Mouse (Mus musculus) MEL (cell line): ENCODE measurements around the gene Rdh1. TPM values are rescaled to one million over a fixed set of nuclear protein-coding genes. Genes with fewer than 3 reads are reported as not detected.

Source experiments
- DNase-seq: peaks from one replicate; pipeline ENCODE4 v3.0.0; 2011; ENCODE audit warnings: low read depth, low spot score
- H3K27ac ChIP-seq: 2 replicates; pipeline ENCODE4 v1.5.1; 2012; ENCODE audit warnings: low read depth, mild to moderate bottlenecking, control low read depth, low read length, moderate library complexity; ENCODE audit not compliant: control insufficient read depth
- H3K27me3 ChIP-seq, 2 experiments: fragments of 150-350 bp in 1 of 2; sonication (generic) in 1 of 2; 2 replicates each; pipeline ENCODE4 v1.6.1; 2012; ENCODE audit warnings: low read length in 2 of 2, mild to moderate bottlenecking in 2 of 2, improper control_type of control experiment in 1 of 2, moderate library complexity in 1 of 2; ENCODE audit not compliant: insufficient read depth in 2 of 2, control insufficient read depth in 1 of 2
- H3K36me3 ChIP-seq, 2 experiments: 2 replicates each; pipeline ENCODE4 v1.6.1; 2012 to 2014; ENCODE audit warnings: low read length in 2 of 2, improper control_type of control experiment in 1 of 2, inconsistent platforms in 1 of 2, mild to moderate bottlenecking in 1 of 2; ENCODE audit not compliant: insufficient read depth in 2 of 2, control insufficient read depth in 1 of 2
- H3K4me1 ChIP-seq, 2 experiments: fragments of 150-350 bp in 1 of 2; sonication (generic) in 1 of 2; 2 replicates each; pipeline ENCODE4 v1.6.1; 2012; ENCODE audit warnings: low read length in 2 of 2, improper control_type of control experiment in 1 of 2, mild to moderate bottlenecking in 1 of 2; ENCODE audit not compliant: insufficient read depth in 2 of 2, control insufficient read depth in 1 of 2
- H3K4me3 ChIP-seq, 2 experiments: fragments of 150-350 bp in 1 of 2; sonication (generic) in 1 of 2; 2 replicates each; pipeline ENCODE4 v1.5.1; 2012; ENCODE audit warnings: low read depth in 2 of 2, low read length in 2 of 2, mild to moderate bottlenecking in 2 of 2, moderate library complexity in 2 of 2, control low read depth in 1 of 2, improper control_type of control experiment in 1 of 2; ENCODE audit not compliant: control insufficient read depth in 1 of 2, insufficient read depth in 1 of 2
- H3K79me2 ChIP-seq: 2 replicates; pipeline ENCODE4 v1.6.1; 2012; ENCODE audit warnings: mild to moderate bottlenecking, low read length, moderate library complexity; ENCODE audit not compliant: control insufficient read depth, poor library complexity, insufficient read depth
- H3K9ac ChIP-seq: 2 replicates; pipeline ENCODE4 v1.6.1; 2012; ENCODE audit warnings: low read depth, mild to moderate bottlenecking, control low read depth, low read length, moderate library complexity; ENCODE audit not compliant: control insufficient read depth, poor library complexity, severe bottlenecking
- H3K9me3 ChIP-seq: fragments of 150-350 bp; sonication (generic); replicated peaks from 2 replicates; pipeline ENCODE4 v1.6.1; 2012; ENCODE audit warnings: mild to moderate bottlenecking, low read length, improper control_type of control experiment, moderate library complexity; ENCODE audit not compliant: insufficient read depth
- BHLHE40 ChIP-seq: IDR thresholded peaks from 2 replicates; pipeline ENCODE4 v1.6.1; 2012; ENCODE audit warnings: low read depth, mild to moderate bottlenecking, inconsistent platforms, low read length, improper control_type of control experiment, borderline replicate concordance
- CTCF ChIP-seq, 3 experiments: IDR thresholded peaks in 2 of 3; conservative IDR thresholded peaks in 1 of 3; 2 replicates each; pipeline ENCODE4 v1.5.1; 2011 to 2012; ENCODE audit warnings: low read length in 3 of 3, low read depth in 2 of 3, mild to moderate bottlenecking in 2 of 3, improper control_type of control experiment in 1 of 3, inconsistent platforms in 1 of 3, mixed read lengths in 1 of 3, moderate library complexity in 1 of 3; ENCODE audit not compliant: control insufficient read depth in 1 of 3, insufficient read depth in 1 of 3, poor library complexity in 1 of 3, severe bottlenecking in 1 of 3
- EP300 ChIP-seq, 2 experiments: IDR thresholded peaks; 2 replicates each; pipeline ENCODE4 v1.6.1; 2011; ENCODE audit warnings: improper control_type of control experiment in 2 of 2, low read length in 2 of 2, low read depth in 1 of 2, mild to moderate bottlenecking in 1 of 2
- ETS1 ChIP-seq: IDR thresholded peaks from 2 replicates; pipeline ENCODE4 v1.6.1; 2012; ENCODE audit warnings: low read depth, mild to moderate bottlenecking, inconsistent platforms, low read length, improper control_type of control experiment, moderate library complexity
- GABPA ChIP-seq: IDR thresholded peaks from 2 replicates; pipeline ENCODE4 v1.6.1; 2012; ENCODE audit warnings: low read depth, mild to moderate bottlenecking, inconsistent platforms, low read length, improper control_type of control experiment, moderate library complexity
- GATA1 ChIP-seq: IDR thresholded peaks from 2 replicates; pipeline ENCODE4 v1.6.1; 2011; ENCODE audit warnings: low read depth, low read length, improper control_type of control experiment
- HCFC1 ChIP-seq: IDR thresholded peaks from 2 replicates; pipeline ENCODE4 v1.6.1; 2012; ENCODE audit warnings: low read depth, mild to moderate bottlenecking, inconsistent platforms, low read length, improper control_type of control experiment, moderate library complexity
- JUND ChIP-seq: IDR thresholded peaks from 2 replicates; pipeline ENCODE4 v1.6.1; 2011; ENCODE audit warnings: low read depth, mild to moderate bottlenecking, improper control_type of control experiment, low read length
- MAX ChIP-seq: IDR thresholded peaks from 2 replicates; pipeline ENCODE4 v1.6.1; 2011; ENCODE audit warnings: low read length, improper control_type of control experiment
- MAZ ChIP-seq: IDR thresholded peaks from 2 replicates; pipeline ENCODE4 v1.6.1; 2012; ENCODE audit warnings: low read depth, mild to moderate bottlenecking, inconsistent platforms, low read length, improper control_type of control experiment
- MXI1 ChIP-seq: IDR thresholded peaks from 2 replicates; pipeline ENCODE4 v1.6.1; 2011; ENCODE audit warnings: mild to moderate bottlenecking, low read depth, low read length, improper control_type of control experiment
- MYB ChIP-seq: IDR thresholded peaks from 2 replicates; pipeline ENCODE4 v1.6.1; 2011; ENCODE audit warnings: mild to moderate bottlenecking, low read depth, low read length, improper control_type of control experiment
- MYC ChIP-seq: IDR thresholded peaks from 2 replicates; pipeline ENCODE4 v1.6.1; 2011; ENCODE audit warnings: low read depth, mild to moderate bottlenecking, low read length, improper control_type of control experiment, moderate library complexity
- NELFE ChIP-seq: IDR thresholded peaks from 2 replicates; pipeline ENCODE4 v1.6.1; 2011; ENCODE audit warnings: low read depth, low read length, improper control_type of control experiment
- POLR2A ChIP-seq, 2 experiments: IDR thresholded peaks; 2 replicates each; pipeline ENCODE4 v1.6.1; 2011 to 2012; ENCODE audit warnings: low read length in 2 of 2, mild to moderate bottlenecking in 2 of 2, control low read depth in 1 of 2, improper control_type of control experiment in 1 of 2, low read depth in 1 of 2, moderate library complexity in 1 of 2; ENCODE audit not compliant: control insufficient read depth in 1 of 2, insufficient read depth in 1 of 2, poor library complexity in 1 of 2
- POLR2AphosphoS2 ChIP-seq: IDR thresholded peaks from 2 replicates; pipeline ENCODE4 v1.6.1; 2011; ENCODE audit warnings: low read length, improper control_type of control experiment
- SIN3A ChIP-seq: IDR thresholded peaks from 2 replicates; pipeline ENCODE4 v1.6.1; 2012; ENCODE audit warnings: low read length, improper control_type of control experiment, inconsistent platforms
- SMC3 ChIP-seq: IDR thresholded peaks from 2 replicates; pipeline ENCODE4 v1.6.1; 2011; ENCODE audit warnings: low read depth, low read length, improper control_type of control experiment
- TCF12 ChIP-seq: IDR thresholded peaks from 2 replicates; pipeline ENCODE4 v1.6.1; 2014; ENCODE audit warnings: low read depth, mild to moderate bottlenecking, inconsistent platforms, low read length, improper control_type of control experiment, moderate library complexity
- USF1 ChIP-seq: IDR thresholded peaks from 2 replicates; pipeline ENCODE4 v1.6.1; 2014; ENCODE audit warnings: low read depth, mild to moderate bottlenecking, inconsistent platforms, low read length, improper control_type of control experiment, moderate library complexity
- ZKSCAN1 ChIP-seq: IDR thresholded peaks from 2 replicates; pipeline ENCODE4 v1.6.1; 2012; ENCODE audit warnings: low read depth, mild to moderate bottlenecking, inconsistent platforms, low read length, improper control_type of control experiment, moderate library complexity
- ZNF384 ChIP-seq: IDR thresholded peaks from 2 replicates; pipeline ENCODE4 v1.6.1; 2012; ENCODE audit warnings: low read depth, mild to moderate bottlenecking, inconsistent platforms, low read length, improper control_type of control experiment
- polyA plus RNA-seq, 2 experiments: library from polyadenylated mRNA; stranded (reverse) in 1 of 2; unstranded in 1 of 2; fragments of >175 nt in 1 of 2; fragments of >200 nt in 1 of 2; gene quantifications; 2 replicates each; pipeline versions ENCODE4 v1.2.1 to v1.2.4; 2012; ENCODE audit warnings: low replicate concordance in 2 of 2, low read depth in 1 of 2; ENCODE audit not compliant: insufficient read length in 2 of 2, insufficient read depth in 1 of 2, missing spikeins in 1 of 2
- total RNA-seq: library from RNA; depleted of rRNA; stranded (reverse); fragments of 300-350 nt; gene quantifications from 2 replicates; pipeline ENCODE4 v1.2.3, GENCODE M21; 2012

The Rdh1 gene
- total and polyA plus RNA-seq, 3 experiments = not detected

DNA sequence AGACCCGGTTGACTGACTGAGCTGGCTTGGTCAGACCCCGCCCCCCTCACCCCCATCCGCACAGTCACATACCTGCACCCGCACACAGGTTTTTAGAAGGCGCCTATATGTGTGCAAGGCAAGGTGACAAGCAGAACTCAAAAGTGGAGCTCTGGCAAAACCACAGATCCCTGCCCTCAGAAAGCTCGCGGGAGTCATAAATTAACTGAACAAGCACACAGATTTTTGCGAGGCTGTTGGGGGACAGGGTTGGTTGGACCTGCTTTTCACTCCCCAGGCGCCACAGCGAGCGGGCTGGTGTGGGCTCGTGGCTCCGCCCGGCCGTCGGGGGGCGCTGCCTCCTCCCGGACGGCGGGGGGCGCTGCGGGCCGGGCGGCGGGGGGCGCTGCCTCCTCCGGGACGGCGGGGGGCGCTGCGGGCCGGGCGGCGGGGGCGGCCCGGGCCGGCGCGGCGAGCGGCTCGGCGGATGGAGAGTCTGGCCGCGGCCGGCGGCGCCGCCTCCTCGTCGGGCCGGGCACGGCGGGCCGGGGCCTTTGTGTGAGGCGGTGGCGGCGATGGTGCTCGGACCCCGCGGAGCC is 20.3 kb upstream of the Rdh1 start, which contains the start of gene Zbtb39:
Zbtb39 (plus strand) TSS at position 456 of the 578 bp plus-strand sequence.
- Histone ChIP-seq H3K9me3 (no peaks in the 10 kb centered on the region), H3K36me3 (peaks cover 2 to 23% of the 10 kb centered on the region in 2 experiments; a peak in 2 of 4 replicates), H3K79me2 (peaks cover 9% of the 10 kb centered on the region), H3K4me1 (peaks cover 5 to 23% of the 10 kb centered on the region in 2 experiments; a peak in 3 of 4 replicates), H3K9ac (peak within 1 kb of the TSS; percentile 90), H3K27me3 (no peaks in the 10 kb centered on the region), H3K4me3 (peak within 1 kb of the TSS; percentile 69), H3K27ac (peak within 1 kb of the TSS; percentile 73)
- peak; percentile 81 for DNase-seq
- TF ChIP-seq GATA1 = no peak
- no peak for TF ChIP-seq USF1
- TF ChIP-seq ZKSCAN1 = no peak
- TF ChIP-seq ZNF384 = no peak
- peak in 1 of 2 experiments; percentile 34; a peak in 1 of 4 replicates for TF ChIP-seq POLR2A (IDR thresholded peaks at IDR 0.05; ENCODE audit: control insufficient read depth in 1 of 2, insufficient read depth in 1 of 2, low read depth in 1 of 2, low read length in 2 of 2, poor library complexity in 1 of 2)
- TF ChIP-seq SIN3A = peak; percentile 16; the same call in 1 of the 2 replicates
- no peak for TF ChIP-seq MYC
- peak; percentile 75; the same call in 1 of the 2 replicates for TF ChIP-seq MAZ
- TF ChIP-seq CTCF (IDR thresholded peaks at IDR 0.05 in 2 of 3, conservative IDR thresholded peaks at IDR 0.05 in 1 of 3; ENCODE audit: control insufficient read depth in 1 of 3, insufficient read depth in 1 of 3, low read depth in 2 of 3, low read length in 3 of 3, poor library complexity in 1 of 3, severe bottlenecking in 1 of 3) = peak in 2 of 3 experiments; percentile 83 to 99; a peak in 5 of 6 replicates
- TF ChIP-seq TCF12 = 0 out of 2 replicates have a peak, but pooled peaks have one; percentile 16
- no peak for TF ChIP-seq JUND
- TF ChIP-seq NELFE = peak; percentile 39; the same call in 1 of the 2 replicates
- TF ChIP-seq EP300 (IDR thresholded peaks at IDR 0.05; ENCODE audit: low read depth in 1 of 2, low read length in 2 of 2) = no peak; a peak in 1 of 4 replicates
- no peak for TF ChIP-seq MYB
- no peak for TF ChIP-seq POLR2AphosphoS2
- no peak for TF ChIP-seq BHLHE40
- no peak for TF ChIP-seq GABPA
- TF ChIP-seq ETS1 = no peak
- no peak for TF ChIP-seq MAX
- 0 out of 2 replicates have a peak, but pooled peaks have one; percentile 50 for TF ChIP-seq MXI1
- TF ChIP-seq SMC3 = peak; percentile 25; the same call in 1 of the 2 replicates
- TF ChIP-seq HCFC1 = peak; percentile 53; the same call in 1 of the 2 replicates
